Mouse (Mus musculus): ENCODE results near the gene Zfp81.
"Not testable (repeated sequence)": the region's sequence is repeated elsewhere in the genome, so short reads cannot be mapped to it uniquely, and the experiment has no call there.

Zfp81 gene

GRCm38 (mm10) chr17:33358411-33359384 lies at the start of gene Zfp81:
Zfp81 (minus strand) TSS chr17:33358878.
- in situ Hi-C loops (cut with MboI; ENCODE audit: unreplicated experiment in 2 of 2), result no loop called here

- in situ Hi-C loops (cut with MboI; ENCODE audit: unreplicated experiment in 2 of 2), result no loop called here
Measured at GRCm38 (mm10) chr17:33394182-33395034, 35.7 kb upstream of the Zfp81 start, which contains the start of gene Zfp101. Zfp101 (minus strand) TSS chr17:33394641.

- in situ Hi-C loops (cut with MboI; ENCODE audit: unreplicated experiment in 2 of 2), result no loop called here
Measured at GRCm38 (mm10) chr17:33392271-33392670, 33.6 kb upstream of the Zfp81 start.

GRCm38 (mm10) chr17:33385705-33386104 lies 27.0 kb upstream of the Zfp81 start:
- in situ Hi-C loops (cut with MboI; ENCODE audit: unreplicated experiment in 2 of 2), result loop anchor here in 1 of 2 experiments (10.0 kb wide), 1 partner anchor 51 kb away; no protein-coding TSS in a partner anchor

DNA sequence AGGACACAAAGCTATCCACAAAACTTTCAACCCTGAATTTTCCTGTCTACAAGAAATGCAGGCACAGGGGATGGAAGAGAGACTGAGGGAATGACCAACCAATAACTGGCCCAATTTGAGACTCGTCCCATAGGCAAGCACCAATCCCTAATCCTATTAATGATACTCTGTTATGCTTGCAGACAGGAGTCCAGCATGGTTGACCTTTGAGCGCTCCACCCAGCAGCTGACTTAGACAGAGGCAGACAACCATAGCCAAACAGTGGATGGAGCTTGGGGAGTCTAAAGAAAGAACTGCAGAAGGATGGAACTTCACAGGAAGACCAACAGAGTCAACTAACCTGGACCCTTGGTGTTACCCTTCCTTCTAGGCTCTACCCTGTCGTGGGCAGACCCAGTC lies 14.1 kb upstream of the Zfp81 start:
- in situ Hi-C loops (cut with MboI; ENCODE audit: unreplicated experiment in 2 of 2), result no loop called here

GRCm38 (mm10) chr17:33352981-33353380 lies 5.7 kb downstream of the Zfp81 start:
- in situ Hi-C loops (cut with MboI; ENCODE audit: unreplicated experiment in 2 of 2), result no loop called here

DNA sequence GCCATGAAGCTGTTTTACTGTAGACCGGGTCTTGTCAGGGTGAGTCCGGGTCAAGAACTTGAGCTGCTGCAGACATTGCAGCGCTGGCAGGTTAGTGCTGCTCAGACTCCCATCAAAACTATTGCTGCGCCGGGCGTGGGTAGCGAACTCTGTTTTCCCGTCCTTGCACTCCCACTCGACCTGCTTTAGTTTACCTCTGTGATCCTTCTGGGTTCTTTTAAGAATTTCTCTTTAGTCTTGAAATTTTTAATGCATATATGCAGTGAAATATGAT lies 68.9 kb downstream of the Zfp81 start:
- in situ Hi-C loops (cut with MboI; ENCODE audit: unreplicated experiment in 2 of 2), result not testable (repeated sequence)

- in situ Hi-C loops (cut with MboI; ENCODE audit: unreplicated experiment in 2 of 2), result not testable (repeated sequence)
Measured at GRCm38 (mm10) chr17:33289039-33289875, 69.4 kb downstream of the Zfp81 start, which contains the start of gene Zfp955b. Zfp955b (plus strand) TSS chr17:33289544.
